Mouse (Mus musculus) neural tube, embryonic 14.5 days (tissue): ENCODE results near the gene Atg4d. TPM values are rescaled to one million over a fixed set of nuclear protein-coding genes. Genes with fewer than 3 reads are reported as not detected.

Source experiments
- ATAC-seq: fragments of 200-750 bp; cut with Nextera tagmentation; 2 replicates; pipeline ENCODE4 v1.8.0; 2017; ENCODE audit warnings: low read depth, mild to moderate bottlenecking, moderate TSS enrichment, moderate library complexity
- H3K27ac ChIP-seq: fragments of 300-500 bp; sonication (generic); 2 replicates; pipeline ENCODE4 v1.5.1; 2014; ENCODE audit warnings: low read depth, mild to moderate bottlenecking, control low read depth, low read length, moderate library complexity, mixed read lengths
- H3K27me3 ChIP-seq: fragments of 300-500 bp; sonication (generic); 2 replicates; pipeline ENCODE4 v1.6.1; 2014; ENCODE audit warnings: low read length; ENCODE audit not compliant: control insufficient read depth, insufficient read depth
- H3K36me3 ChIP-seq: fragments of 300-500 bp; sonication (generic); 2 replicates; pipeline ENCODE4 v1.6.1; 2014; ENCODE audit warnings: low read length, mixed read lengths; ENCODE audit not compliant: control insufficient read depth, insufficient read depth
- H3K4me1 ChIP-seq: fragments of 300-500 bp; sonication (generic); 2 replicates; pipeline ENCODE4 v1.6.1; 2014; ENCODE audit warnings: low read length; ENCODE audit not compliant: control insufficient read depth, insufficient read depth
- H3K4me2 ChIP-seq: fragments of 300-500 bp; sonication (generic); 2 replicates; pipeline ENCODE4 v1.6.1; 2014; ENCODE audit warnings: mild to moderate bottlenecking, low read depth, low read length, control low read depth
- H3K4me3 ChIP-seq: fragments of 300-500 bp; sonication (generic); 2 replicates; pipeline ENCODE4 v1.5.1; 2014; ENCODE audit warnings: low read depth, low read length, control low read depth, mixed read lengths
- H3K9ac ChIP-seq: fragments of 300-500 bp; sonication (generic); replicated peaks from 2 replicates; pipeline ENCODE4 v1.6.1; 2014; ENCODE audit warnings: low read depth, mild to moderate bottlenecking, control low read depth, low read length, mixed read lengths
- H3K9me3 ChIP-seq: fragments of 300-500 bp; sonication (generic); 2 replicates; pipeline ENCODE4 v1.6.1; 2016; ENCODE audit warnings: low read length; ENCODE audit not compliant: control insufficient read depth
- WGBS: fragments of 180-500 bp; shearing (Covaris S2); extraction: QIAGEN DNeasy Blood & Tissue Kit; methylation state at CpG from one replicate; pipeline ENCODE4 v1.1.7; 2014; 5-methylcytosine and 5-hydroxymethylcytosine counted together
- polyA plus RNA-seq: library from polyadenylated mRNA; unstranded; fragments of >200 nt; fragmentation: Nextera tagmentation; extraction: Ambion mirVana; gene quantifications from 2 replicates; pipeline ENCODE4 v1.2.1, GENCODE M21; 2014

The Atg4d gene
- polyA plus RNA-seq, 1 experiment from 2014 or later = 50.4 TPM

- peak overlapping the region; percentile 90 for H3K4me3 ChIP-seq
- ATAC-seq = peak; percentile 13
These were observed 26.9 kb upstream of the Atg4d start for GRCm38 (mm10) chr9:21238004-21238732.

GRCm38 (mm10) chr9:21238733-21239464 is 26.2 kb upstream of the Atg4d start, which contains the start of gene Keap1:
Gene Keap1 (minus strand): TSS chr9:21239361.
- ATAC-seq = peak; percentile 88
- Histone ChIP-seq H3K4me3 (peak within 1 kb of the TSS; percentile 90), H3K27ac (peak within 1 kb of the TSS; percentile 91), H3K9me3 (no peaks in the 10 kb centered on the region), H3K9ac (peak within 1 kb of the TSS; percentile 94), H3K4me1 (peaks cover 13% of the 10 kb centered on the region), H3K4me2 (peak within 1 kb of the TSS; percentile 85), H3K36me3 (peaks cover 6% of the 10 kb centered on the region), H3K27me3 (peaks cover 3% of the 10 kb centered on the region; the same call in 1 of the 2 replicates)
- WGBS = under 1% methylated on average over 83 of the region's 90 CpGs

More at GRCm38 (mm10) chr9:21238004-21238732, 26.9 kb upstream of the Atg4d start:
- H3K27ac ChIP-seq = peak overlapping the region; percentile 91
- peaks cover 13% of the 10 kb centered on the region for H3K36me3 ChIP-seq
- under 1% methylated on average over 30 of the region's 31 CpGs for WGBS
- no peaks in the 10 kb centered on the region for H3K9me3 ChIP-seq
- peaks cover 13% of the 10 kb centered on the region for H3K4me1 ChIP-seq
- peak overlapping the region; percentile 94 for H3K9ac ChIP-seq
- peaks cover 2% of the 10 kb centered on the region; the same call in 1 of the 2 replicates for H3K27me3 ChIP-seq
- H3K4me2 ChIP-seq = peak overlapping the region; percentile 85

DNA sequence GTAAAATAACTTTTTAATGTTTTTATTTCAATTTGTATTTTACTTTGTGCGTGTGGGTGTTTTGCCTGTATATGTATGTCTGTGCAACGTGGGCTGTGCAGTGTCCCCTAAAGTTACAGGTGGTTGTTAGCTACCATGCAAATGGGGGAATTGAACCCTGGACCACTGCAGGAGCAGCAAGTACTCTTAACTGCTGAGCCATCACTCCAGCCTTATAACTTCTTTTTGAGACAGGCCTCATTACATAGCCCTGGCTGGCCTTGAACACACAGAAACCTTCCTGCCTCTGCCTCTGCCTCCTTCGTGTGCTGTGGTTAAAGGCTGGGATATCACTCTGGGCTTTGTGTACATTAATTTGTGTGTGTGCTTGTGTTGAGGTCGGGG is 25.6 kb upstream of the Atg4d start:
- Histone ChIP-seq H3K4me3 (peak overlapping the region; percentile 90), H3K36me3 (peaks cover 5% of the 10 kb centered on the region; the same call in 1 of the 2 replicates), H3K4me2 (peak overlapping the region; percentile 85), H3K27me3 (peaks cover 7% of the 10 kb centered on the region; the same call in 1 of the 2 replicates), H3K9ac (peak overlapping the region; percentile 94), H3K4me1 (peaks cover 19% of the 10 kb centered on the region), H3K27ac (no peak overlapping the region), H3K9me3 (no peaks in the 10 kb centered on the region)
- 36% methylated on average over 4 of the region's 4 CpGs for WGBS
- no peak for ATAC-seq

GRCm38 (mm10) chr9:21241343-21241742 is 23.8 kb upstream of the Atg4d start:
- no peak overlapping the region for H3K27ac ChIP-seq
- no peaks in the 10 kb centered on the region for H3K9me3 ChIP-seq
- H3K4me1 ChIP-seq = peaks cover 26% of the 10 kb centered on the region
- no peak overlapping the region for H3K9ac ChIP-seq
- 3% methylated on average over 11 of the region's 11 CpGs for WGBS
- no peak for ATAC-seq
- no peak overlapping the region for H3K4me3 ChIP-seq
- H3K36me3 ChIP-seq = no peaks in the 10 kb centered on the region
- H3K4me2 ChIP-seq = no peak overlapping the region
- H3K27me3 ChIP-seq = peaks cover 23% of the 10 kb centered on the region

DNA sequence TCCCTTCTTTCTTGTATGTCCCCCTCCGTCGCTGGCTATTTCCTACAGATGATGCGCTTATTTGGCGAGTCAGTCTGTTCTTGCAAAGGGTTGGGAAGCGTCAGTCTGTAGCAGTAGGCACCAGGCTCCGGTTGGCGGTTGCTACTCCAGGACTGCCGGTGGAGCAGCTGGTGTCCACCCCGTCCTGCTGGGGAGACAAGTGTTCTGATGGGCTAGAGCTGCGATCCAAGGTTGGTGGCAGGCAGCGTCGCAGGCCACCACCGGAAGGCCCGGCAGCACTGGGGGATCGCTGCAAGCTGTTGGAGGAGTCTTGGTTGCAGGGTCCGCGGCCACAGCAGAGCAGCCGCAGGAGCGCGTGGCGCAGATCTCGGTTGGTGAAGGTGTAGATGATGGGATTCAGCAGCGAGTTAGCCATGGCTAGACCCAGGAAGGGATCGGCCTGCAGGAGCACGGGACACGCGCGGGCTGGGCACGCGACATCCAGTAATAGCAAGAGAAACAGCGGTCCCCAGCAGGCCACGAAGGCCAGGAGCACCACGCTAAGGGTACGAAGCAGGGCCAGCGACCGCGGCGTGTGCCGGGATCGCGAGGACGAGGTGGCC is 21.2 kb upstream of the Atg4d start:
- Histone ChIP-seq H3K27me3 (peaks cover 40% of the 10 kb centered on the region), H3K9me3 (no peaks in the 10 kb centered on the region), H3K4me1 (peaks cover 12% of the 10 kb centered on the region), H3K4me3 (peak overlapping the region; percentile 41), H3K36me3 (no peaks in the 10 kb centered on the region), H3K9ac (peak overlapping the region; percentile 60), H3K27ac (peak overlapping the region; percentile 64), H3K4me2 (peak overlapping the region; percentile 74)
- ATAC-seq = peak; percentile 8; the same call in 1 of the 2 replicates
- WGBS = 4% methylated on average over 42 of the region's 42 CpGs

DNA sequence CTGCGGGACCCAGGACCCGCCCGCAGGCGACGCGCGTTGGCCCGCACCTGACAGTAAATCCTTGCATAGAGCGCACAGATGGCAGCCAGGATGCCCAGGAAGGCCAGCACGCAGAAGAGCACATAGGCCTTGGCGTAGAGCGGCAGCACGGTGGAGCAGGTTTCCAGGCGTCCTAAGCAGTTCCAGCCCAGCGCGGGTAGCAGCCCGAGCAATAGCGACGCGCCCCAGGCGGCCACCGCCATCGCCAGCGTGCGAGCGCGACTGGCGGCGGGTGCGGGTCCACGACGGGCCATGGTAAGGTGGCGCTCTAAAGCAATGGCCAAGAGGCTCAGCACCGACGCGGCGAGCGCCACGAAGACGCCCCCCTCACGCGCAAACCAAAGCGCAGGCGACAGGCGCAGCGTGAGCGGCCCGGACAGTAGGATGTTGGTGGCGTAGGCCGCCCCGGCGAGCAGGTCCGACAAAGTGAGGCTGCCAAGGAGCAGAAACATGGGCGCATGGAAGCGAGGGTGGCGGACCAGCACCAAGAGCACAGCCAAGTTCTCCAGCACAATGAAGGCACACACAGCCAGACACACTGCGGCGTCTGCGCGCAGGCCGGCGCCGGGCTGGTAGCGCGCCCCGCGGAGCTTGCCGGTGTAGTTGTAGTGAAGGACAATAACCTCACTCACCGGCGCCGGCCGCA is 20.5 kb upstream of the Atg4d start:
- WGBS = under 1% methylated on average over 70 of the region's 72 CpGs

GRCm38 (mm10) chr9:21245113-21245487 is 20.0 kb upstream of the Atg4d start:
- H3K27ac ChIP-seq = peak overlapping the region; percentile 64; the same call in 1 of the 2 replicates

More for the DNA sequence above, 20.5 kb upstream of the Atg4d start:
- Histone ChIP-seq H3K27ac (peak overlapping the region; percentile 64), H3K4me3 (peak overlapping the region; percentile 41), H3K9me3 (no peaks in the 10 kb centered on the region), H3K4me2 (peak overlapping the region; percentile 74), H3K4me1 (peaks cover 12% of the 10 kb centered on the region), H3K27me3 (peaks cover 42% of the 10 kb centered on the region), H3K36me3 (no peaks in the 10 kb centered on the region), H3K9ac (peak overlapping the region; percentile 60)
- ATAC-seq = peak; percentile 75

DNA sequence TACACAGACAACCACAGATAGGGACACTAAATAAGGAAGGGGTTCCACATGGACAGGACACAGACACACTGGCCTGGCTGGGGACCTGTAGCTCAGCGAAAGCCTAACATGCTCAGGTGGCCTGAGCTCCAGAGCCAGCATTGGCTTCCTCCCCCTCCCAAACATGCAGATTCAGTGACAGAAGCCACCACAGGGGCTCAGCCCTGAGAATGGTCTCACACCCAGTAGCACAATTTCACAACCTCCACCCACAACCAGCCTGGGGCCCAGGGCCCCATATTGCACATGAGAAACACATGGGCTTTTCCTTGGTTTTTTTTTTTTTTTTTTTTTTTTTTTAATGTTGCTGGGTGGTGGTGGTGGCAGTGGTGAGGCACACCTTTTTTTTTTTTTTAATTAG is 18.8 kb upstream of the Atg4d start:
- Histone ChIP-seq H3K9ac (no peak overlapping the region), H3K4me2 (no peak overlapping the region), H3K27ac (no peak overlapping the region), H3K9me3 (no peaks in the 10 kb centered on the region), H3K36me3 (no peaks in the 10 kb centered on the region), H3K4me1 (peaks cover 12% of the 10 kb centered on the region), H3K27me3 (peaks cover 48% of the 10 kb centered on the region), H3K4me3 (no peak overlapping the region)
- WGBS = 67% methylated on average over 1 of the region's 1 CpGs
- no peak for ATAC-seq

More at GRCm38 (mm10) chr9:21245113-21245487, 20.0 kb upstream of the Atg4d start:
- peaks cover 12% of the 10 kb centered on the region for H3K4me1 ChIP-seq
- peak overlapping the region; percentile 41 for H3K4me3 ChIP-seq
- no peaks in the 10 kb centered on the region for H3K36me3 ChIP-seq
- WGBS = 5% methylated on average over 16 of the region's 16 CpGs
- no peaks in the 10 kb centered on the region for H3K9me3 ChIP-seq
- peak overlapping the region; percentile 74 for H3K4me2 ChIP-seq
- H3K27me3 ChIP-seq = peaks cover 47% of the 10 kb centered on the region
- peak overlapping the region; percentile 60 for H3K9ac ChIP-seq
- no peak for ATAC-seq
